Mouse (Mus musculus) C2C12 (cell line): ENCODE measurements around the gene Pld5.

Source experiments
- CEBPB ChIP-seq: IDR thresholded peaks from one replicate; pipeline ENCODE4 v1.6.1; 2011; ENCODE audit warnings: low read depth, mild to moderate bottlenecking, control low read depth, moderate library complexity
- CTCF ChIP-seq: IDR thresholded peaks from one replicate; pipeline ENCODE4 v1.5.1; 2011; ENCODE audit not compliant: control insufficient read depth, insufficient read depth, insufficient read length
- FOSL1 ChIP-seq: IDR thresholded peaks from one replicate; pipeline ENCODE4 v1.8.0; 2011; ENCODE audit warnings: mild to moderate bottlenecking, low read length; ENCODE audit not compliant: poor library complexity, insufficient read depth, severe bottlenecking
- MAX ChIP-seq: IDR thresholded peaks from one replicate; pipeline ENCODE4 v1.6.1; 2011; ENCODE audit warnings: mild to moderate bottlenecking, control low read depth
- MYOD1 ChIP-seq: IDR thresholded peaks from one replicate; pipeline ENCODE4 v1.6.1; 2011; ENCODE audit warnings: low read depth; ENCODE audit not compliant: control insufficient read depth, insufficient read length
- MYOG ChIP-seq: IDR thresholded peaks from one replicate; pipeline ENCODE4 v1.6.1; 2011; ENCODE audit not compliant: control insufficient read depth, insufficient read length; ENCODE audit errors: extremely low read depth
- USF1 ChIP-seq: IDR thresholded peaks from one replicate; pipeline ENCODE4 v1.6.1; 2011; ENCODE audit warnings: low read depth, mild to moderate bottlenecking, control low read depth, moderate library complexity

DNA sequence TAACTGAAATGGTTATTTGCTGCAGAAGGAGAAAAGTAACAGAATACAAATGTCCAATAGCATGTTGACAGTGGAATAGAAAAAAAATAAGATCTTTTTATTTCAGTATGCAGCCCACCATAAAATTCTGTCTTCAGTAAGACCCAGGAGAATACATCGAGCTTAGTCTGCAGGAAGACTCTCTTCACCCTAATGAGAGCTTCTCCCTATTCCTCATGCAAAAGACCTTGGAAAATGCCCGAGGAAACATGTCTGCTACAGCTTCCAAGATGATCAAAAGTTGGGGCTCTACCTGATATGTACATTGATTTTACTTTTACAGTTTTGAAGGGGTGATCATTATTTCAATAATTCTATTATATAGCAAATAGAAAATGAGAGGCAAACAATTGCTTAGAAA is 108.0 kb downstream of the Pld5 start:
- TF ChIP-seq CTCF (no peak), MYOD1 (no peak), MAX (no peak), MYOG (no peak), USF1 (no peak), CEBPB (no peak), FOSL1 (no peak)
